Mouse (Mus musculus): ENCODE results near the gene Gm3055. TPM values are rescaled to one million over a fixed set of nuclear protein-coding genes. Genes with fewer than 3 reads are reported as not detected.

The Gm3055 gene
- polyA plus RNA-seq (2012; rRNA removed), result 0.48 and 0.74 TPM in 2 replicates

GRCm38 (mm10) chr10:81770506-81771403 is at the start of gene Gm3055:
Gene Gm3055 (minus strand): TSS chr10:81771161.

GRCm38 (mm10) chr10:81811899-81812298 is 40.9 kb upstream of the Gm3055 start, which contains the start of gene Gm4767:
Gene Gm4767 (plus strand): TSS chr10:81812186.

GRCm38 (mm10) chr10:81704531-81705301 is 66.2 kb downstream of the Gm3055 start, which contains the start of gene Zfp433:
Gene Zfp433 (plus strand): TSS chr10:81704825.

Other genes starting within 250 kb of the Gm3055 start
- 4.3 and 4.6 TPM in 2 replicates for gene Gna15, start 246.9 kb downstream of the Gm3055 start, polyA plus RNA-seq (2012; rRNA removed)
- gene Gna11, start 226.0 kb downstream of the Gm3055 start, polyA plus RNA-seq (2012; rRNA removed), result 15.2 and 17.6 TPM in 2 replicates
- 131 and 135 TPM in 2 replicates for gene Aes, start 211.7 kb downstream of the Gm3055 start, polyA plus RNA-seq (2012; rRNA removed)
- 4.2 and 4.8 TPM in 2 replicates for gene Tle2, start 196.6 kb downstream of the Gm3055 start, polyA plus RNA-seq (2012; rRNA removed)
- 4.4 and 4.7 TPM in 2 replicates for gene Tle6, start 170.1 kb downstream of the Gm3055 start, polyA plus RNA-seq (2012; rRNA removed)
- 2.6 and 2.8 TPM in 2 replicates for gene BC025920, start 164.9 kb downstream of the Gm3055 start, polyA plus RNA-seq (2012; rRNA removed)
- 7.9 TPM in 2 replicates for gene Sirt6, start 143.4 kb downstream of the Gm3055 start, polyA plus RNA-seq (2012; rRNA removed)
- 5.1 and 5.4 TPM in 2 replicates for gene Ankrd24, start 142.6 kb downstream of the Gm3055 start, polyA plus RNA-seq (2012; rRNA removed)
- 0.95 and 0.99 TPM in 2 replicates for gene Gm10778, start 122.1 kb downstream of the Gm3055 start, polyA plus RNA-seq (2012; rRNA removed)
- gene Zfp433, start 66.3 kb downstream of the Gm3055 start, polyA plus RNA-seq (2012; rRNA removed), result 1.6 and 1.8 TPM in 2 replicates
- 0.17 and 0.23 TPM in 2 replicates for gene Gm4767, start 41.0 kb upstream of the Gm3055 start, polyA plus RNA-seq (2012; rRNA removed)
- gene Gm32687, start 92.8 kb upstream of the Gm3055 start, polyA plus RNA-seq (2012; rRNA removed), result 0.95 and 1.0 TPM in 2 replicates
- gene Zfp781, start 159.3 kb upstream of the Gm3055 start, polyA plus RNA-seq (2012; rRNA removed), result 0.16 and 0.20 TPM in 2 replicates

Data from liver, embryonic 14 days (tissue).